Mouse (Mus musculus): ENCODE data around the gene Sh2d1b1.

GRCm38 (mm10) chr1:170302456-170302855 lies 25.3 kb downstream of the Sh2d1b1 start:
- TF ChIP-seq CTCF (IDR thresholded peaks at IDR 0.05; ENCODE audit: borderline replicate concordance, extremely low read depth, insufficient read depth, insufficient read length) (no peak), POLR2A (IDR thresholded peaks at IDR 0.05; ENCODE audit: borderline replicate concordance, extremely low read depth, insufficient read depth, insufficient read length, poor library complexity, severe bottlenecking) (no peak)

Data from brain, embryonic 14.5 days (tissue).